Mouse (Mus musculus) neural tube, embryonic 11.5 days (tissue): ENCODE results near the gene Tut1. TPM values are rescaled to one million over a fixed set of nuclear protein-coding genes. Genes with fewer than 3 reads are reported as not detected.

Source experiments
- ATAC-seq: fragments of 200-750 bp; cut with Nextera tagmentation; 2 replicates; pipeline ENCODE4 v1.8.0; 2017; ENCODE audit warnings: moderate number of reproducible peaks, mild to moderate bottlenecking, moderate TSS enrichment, moderate library complexity; ENCODE audit not compliant: insufficient read depth, low FRiP score, low TSS enrichment
- DNase-seq: peaks from one replicate; pipeline ENCODE4 v3.0.0-alpha.2; 2015; ENCODE audit warnings: low spot score
- H3K27ac ChIP-seq: fragments of 300-500 bp; sonication (generic); 2 replicates; pipeline ENCODE4 v1.5.1; 2014; ENCODE audit warnings: low read depth, mild to moderate bottlenecking, low read length
- H3K27me3 ChIP-seq: fragments of 300-500 bp; sonication (generic); 2 replicates; pipeline ENCODE4 v1.6.1; 2014; ENCODE audit warnings: mild to moderate bottlenecking, low read length, mixed read lengths; ENCODE audit not compliant: control insufficient read depth, insufficient read depth
- H3K36me3 ChIP-seq: fragments of 300-500 bp; sonication (generic); 2 replicates; pipeline ENCODE4 v1.6.1; 2014; ENCODE audit warnings: mild to moderate bottlenecking, low read length, moderate library complexity, mixed read lengths; ENCODE audit not compliant: control insufficient read depth, insufficient read depth
- H3K4me1 ChIP-seq: fragments of 300-500 bp; sonication (generic); 2 replicates; pipeline ENCODE4 v1.6.1; 2014; ENCODE audit warnings: low read length, mixed read lengths; ENCODE audit not compliant: control insufficient read depth, insufficient read depth
- H3K4me2 ChIP-seq: fragments of 300-500 bp; sonication (generic); 2 replicates; pipeline ENCODE4 v1.6.1; 2014; ENCODE audit warnings: low read depth, mild to moderate bottlenecking, moderate library complexity
- H3K4me3 ChIP-seq: fragments of 300-500 bp; sonication (generic); 2 replicates; pipeline ENCODE4 v1.5.1; 2014; ENCODE audit warnings: low read depth, low read length
- H3K9ac ChIP-seq: fragments of 300-500 bp; sonication (generic); 2 replicates; pipeline ENCODE4 v1.6.1; 2014; ENCODE audit warnings: mild to moderate bottlenecking, low read length
- H3K9me3 ChIP-seq: fragments of 300-500 bp; sonication (generic); 2 replicates; pipeline ENCODE4 v1.6.1; 2016; ENCODE audit warnings: low read length; ENCODE audit not compliant: control insufficient read depth
- WGBS: fragments of 180-500 bp; shearing (Covaris S2); extraction: QIAGEN DNeasy Blood & Tissue Kit; methylation state at CpG from one replicate; pipeline ENCODE4 v1.1.7; 2014; 5-methylcytosine and 5-hydroxymethylcytosine counted together
- polyA plus RNA-seq: library from polyadenylated mRNA; unstranded; fragments of >200 nt; fragmentation: Nextera tagmentation; extraction: Ambion mirVana; gene quantifications from 2 replicates; pipeline ENCODE4 v1.2.1, GENCODE M21; 2014

Gene Tut1
- polyA plus RNA-seq, 1 experiment from 2014 or later = 36.3 TPM

GRCm38 (mm10) chr19:8940526-8941133 lies 13.0 kb upstream of the Tut1 start:
- peaks cover 9% of the 10 kb centered on the region; the same call in 1 of the 2 replicates for H3K4me1 ChIP-seq
- H3K27ac ChIP-seq = no peak overlapping the region
- H3K4me2 ChIP-seq = peak overlapping the region; percentile 42
- H3K4me3 ChIP-seq = 0 out of 2 replicates have a peak overlapping the region, but pooled peaks have one; percentile 6
- no peaks in the 10 kb centered on the region for H3K9me3 ChIP-seq
- H3K9ac ChIP-seq = peak overlapping the region; percentile 99; the same call in 1 of the 2 replicates
- ATAC-seq (no peak), DNase-seq (no peak)
- 77% methylated on average over 15 of the region's 15 CpGs for WGBS
- peaks cover 6% of the 10 kb centered on the region for H3K36me3 ChIP-seq
- H3K27me3 ChIP-seq = no peaks in the 10 kb centered on the region

GRCm38 (mm10) chr19:8941136-8941514 lies 12.5 kb upstream of the Tut1 start:
- Histone ChIP-seq H3K36me3 (peaks cover 9% of the 10 kb centered on the region), H3K27ac (peak overlapping the region; percentile 98), H3K27me3 (no peaks in the 10 kb centered on the region), H3K9ac (peak overlapping the region; percentile 99), H3K4me3 (peak overlapping the region; percentile 96), H3K9me3 (no peaks in the 10 kb centered on the region), H3K4me2 (peak overlapping the region; percentile 42), H3K4me1 (peaks cover 9% of the 10 kb centered on the region; the same call in 1 of the 2 replicates)
- 25% methylated on average over 10 of the region's 10 CpGs for WGBS
- DNase-seq (no peak), ATAC-seq (peak; percentile 46; the same call in 1 of the 2 replicates)

- Histone ChIP-seq H3K36me3 (peaks cover 13% of the 10 kb centered on the region), H3K9me3 (no peaks in the 10 kb centered on the region), H3K4me1 (peaks cover 9% of the 10 kb centered on the region; the same call in 1 of the 2 replicates), H3K4me2 (peak within 1 kb of the TSS; percentile 42), H3K27ac (peak within 1 kb of the TSS; percentile 98), H3K27me3 (no peaks in the 10 kb centered on the region), H3K9ac (peak within 1 kb of the TSS; percentile 99), H3K4me3 (peak within 1 kb of the TSS; percentile 96)
- under 1% methylated on average over 64 of the region's 64 CpGs for WGBS
- peak; percentile 95 for ATAC-seq
- DNase-seq = peak; percentile 98
Measured at GRCm38 (mm10) chr19:8941515-8942217, 12.0 kb upstream of the Tut1 start, which contains the start of gene Mta2. Mta2 (plus strand) TSS chr19:8941875.

- under 1% methylated on average over 46 of the region's 46 CpGs for WGBS
- Histone ChIP-seq H3K27ac (peak overlapping the region; percentile 98), H3K4me3 (peak overlapping the region; percentile 96), H3K4me1 (peaks cover 9% of the 10 kb centered on the region; the same call in 1 of the 2 replicates), H3K36me3 (peaks cover 18% of the 10 kb centered on the region), H3K9me3 (no peaks in the 10 kb centered on the region), H3K9ac (peak overlapping the region; percentile 99), H3K4me2 (peak overlapping the region; percentile 42), H3K27me3 (no peaks in the 10 kb centered on the region)
- ATAC-seq (peak; percentile 61), DNase-seq (no peak)
Measured at GRCm38 (mm10) chr19:8942276-8942964, 11.2 kb upstream of the Tut1 start.

- H3K4me2 ChIP-seq = peak overlapping the region; percentile 42
- H3K4me3 ChIP-seq = peak overlapping the region; percentile 96
- peak overlapping the region; percentile 99 for H3K9ac ChIP-seq
- H3K36me3 ChIP-seq = peaks cover 20% of the 10 kb centered on the region
- no peak overlapping the region for H3K27ac ChIP-seq
- peaks cover 9% of the 10 kb centered on the region; the same call in 1 of the 2 replicates for H3K4me1 ChIP-seq
- DNase-seq = no peak
- no peak for ATAC-seq
- H3K27me3 ChIP-seq = no peaks in the 10 kb centered on the region
- 67% methylated on average over 2 of the region's 2 CpGs for WGBS
- H3K9me3 ChIP-seq = no peaks in the 10 kb centered on the region
Measured at GRCm38 (mm10) chr19:8943047-8943446, 10.6 kb upstream of the Tut1 start.

- H3K4me3 ChIP-seq = no peak overlapping the region; the same call in 1 of the 2 replicates
- no peaks in the 10 kb centered on the region for H3K27me3 ChIP-seq
- no peak for ATAC-seq
- no peak overlapping the region for H3K9ac ChIP-seq
- no peak overlapping the region for H3K4me2 ChIP-seq
- H3K36me3 ChIP-seq = peaks cover 28% of the 10 kb centered on the region
- no peak overlapping the region for H3K27ac ChIP-seq
- 82% methylated on average over 5 of the region's 5 CpGs for WGBS
- H3K4me1 ChIP-seq = peaks cover 9% of the 10 kb centered on the region; the same call in 1 of the 2 replicates
- no peaks in the 10 kb centered on the region for H3K9me3 ChIP-seq
- DNase-seq = no peak
Measured at GRCm38 (mm10) chr19:8944062-8944461, 9.6 kb upstream of the Tut1 start.

- Histone ChIP-seq H3K36me3 (peaks cover 30% of the 10 kb centered on the region), H3K9ac (no peak overlapping the region), H3K27ac (no peak overlapping the region), H3K27me3 (no peaks in the 10 kb centered on the region), H3K4me2 (no peak overlapping the region), H3K9me3 (no peaks in the 10 kb centered on the region), H3K4me3 (no peak overlapping the region), H3K4me1 (peaks cover 9% of the 10 kb centered on the region; the same call in 1 of the 2 replicates)
- DNase-seq = peak; percentile 77
- ATAC-seq = no peak
- WGBS = 59% methylated on average over 5 of the region's 5 CpGs
Measured at GRCm38 (mm10) chr19:8944750-8945149, 8.9 kb upstream of the Tut1 start.

- 86% methylated on average over 6 of the region's 6 CpGs for WGBS
- no peak overlapping the region for H3K27ac ChIP-seq
- no peak overlapping the region for H3K9ac ChIP-seq
- ATAC-seq (no peak), DNase-seq (no peak)
- H3K36me3 ChIP-seq = peaks cover 30% of the 10 kb centered on the region
- no peak overlapping the region for H3K4me3 ChIP-seq
- peaks cover 9% of the 10 kb centered on the region; the same call in 1 of the 2 replicates for H3K4me1 ChIP-seq
- H3K4me2 ChIP-seq = no peak overlapping the region
- no peaks in the 10 kb centered on the region for H3K27me3 ChIP-seq
- no peaks in the 10 kb centered on the region for H3K9me3 ChIP-seq
Measured at GRCm38 (mm10) chr19:8945251-8945650, 8.4 kb upstream of the Tut1 start.
